Mouse (Mus musculus) bone marrow macrophage, adult 2 months (primary cell): Measurements from ENCODE around the gene Zmiz2.

Experiments
- CTCF ChIP-seq: IDR thresholded peaks from 2 replicates; pipeline ENCODE4 v1.5.1; 2012; ENCODE audit warnings: low read depth, mild to moderate bottlenecking, low read length, moderate library complexity
- POLR2A ChIP-seq: IDR thresholded peaks from 2 replicates; pipeline ENCODE4 v1.6.1; 2012; ENCODE audit warnings: mild to moderate bottlenecking, low read depth, low read length, borderline replicate concordance

GRCm38 (mm10) chr11:6364581-6365275 is 24.1 kb upstream of the Zmiz2 start:
- TF ChIP-seq CTCF: no peak
- TF ChIP-seq POLR2A: no peak
